Mouse (Mus musculus) T-helper 17 cell (primary cell): ENCODE data around the gene Gm13698.
"Not testable (repeated sequence)": the region's sequence is repeated elsewhere in the genome, so short reads cannot be mapped to it uniquely, and the experiment has no call there.

Experiments used
- in situ Hi-C, 2 experiments: fragments of 300-600 bp; cut with MboI, MseI; formaldehyde crosslinking; loops; 1 replicate in 1 of 2; 2 replicates in 1 of 2; pipeline ENCODE4 v1.15.1; 2025; ENCODE audit warnings: high pct_unique_total_duplicates in 2 of 2

Gene Gm13698

GRCm38 (mm10) chr2:83955393-83955792 is at the start of gene Gm13698:
Gm13698 (plus strand) TSS chr2:83955693.
- in situ Hi-C loops, result not testable (repeated sequence)

GRCm38 (mm10) chr2:83929478-83930088 is 25.9 kb upstream of the Gm13698 start:
- in situ Hi-C loops, result loop anchor here in 1 of 2 experiments (10.0 kb wide), 1 partner anchor 55 kb away; the partner anchor contains the start of gene Gm13697

- in situ Hi-C loops, result loop anchor here in 1 of 2 experiments (5.0 kb wide), 1 partner anchor 36 kb away; the partner anchor contains the start of gene Gm13694
Observed at GRCm38 (mm10) chr2:83940931-83941361, 14.5 kb upstream of the Gm13698 start, which contains the start of gene Zswim2. Zswim2 (minus strand) TSS chr2:83941228.

- in situ Hi-C loops, result loop anchor here in 1 of 2 experiments (5.0 kb wide), 1 partner anchor 36 kb away; the partner anchor contains the start of gene Gm13694
Observed at GRCm38 (mm10) chr2:83941378-83941777, 14.1 kb upstream of the Gm13698 start.

- in situ Hi-C loops, result loop anchor here in 1 of 2 experiments (5.0 kb wide), 1 partner anchor 36 kb away; the partner anchor contains the start of gene Gm13694
Observed at GRCm38 (mm10) chr2:83941792-83942191, 13.7 kb upstream of the Gm13698 start.

- in situ Hi-C loops, result loop anchor here (5.0 to 10.0 kb wide), 2 partner anchors 41 to 484 kb away; no protein-coding TSS in a partner anchor
Observed at GRCm38 (mm10) chr2:83961203-83961602, 5.7 kb downstream of the Gm13698 start, which contains the start of gene Gm13693. Gm13693 (plus strand) TSS chr2:83961503.

GRCm38 (mm10) chr2:83967013-83967412 is 11.5 kb downstream of the Gm13698 start, which contains the start of gene Gm13695:
Gm13695 (plus strand) TSS chr2:83967313.
- in situ Hi-C loops, result loop anchor here in 1 of 2 experiments (10.0 kb wide), 1 partner anchor 478 kb away; no protein-coding TSS in a partner anchor

GRCm38 (mm10) chr2:83972823-83973222 is 17.3 kb downstream of the Gm13698 start, which contains the start of gene Gm13696:
Gm13696 (plus strand) TSS chr2:83973123.
- in situ Hi-C loops, result loop anchor here in 1 of 2 experiments (10.0 kb wide), 1 partner anchor 158 kb away; the partner anchor contains the start of gene Fam171b

- in situ Hi-C loops, result loop anchor here (5.0 to 25.0 kb wide), 3 partner anchors 36 to 659 kb away; partner anchors contain the start of genes Fam171b (in 1 of the 2) and Zswim2 (in 1 of the 2)
Observed at GRCm38 (mm10) chr2:83978633-83979032, 23.1 kb downstream of the Gm13698 start, which contains the start of gene Gm13694. Gm13694 (plus strand) TSS chr2:83978933.

GRCm38 (mm10) chr2:83984443-83984842 is 28.9 kb downstream of the Gm13698 start, which contains the start of gene Gm13697:
Gm13697 (plus strand) TSS chr2:83984743.
- in situ Hi-C loops, result loop anchor here in 1 of 2 experiments (10.0 to 25.0 kb wide), 2 partner anchors 60 to 653 kb away; no protein-coding TSS in a partner anchor

GRCm38 (mm10) chr2:83990253-83990652 is 34.8 kb downstream of the Gm13698 start, which contains the start of gene Gm13691:
Gm13691 (plus strand) TSS chr2:83990553.
- in situ Hi-C loops, result loop anchor here (5.0 to 25.0 kb wide), 2 partner anchors 452 to 647 kb away; no protein-coding TSS in a partner anchor

- in situ Hi-C loops, result loop anchor here (5.0 to 25.0 kb wide), 2 partner anchors 449 to 644 kb away; no protein-coding TSS in a partner anchor
Observed at GRCm38 (mm10) chr2:83993639-83994255, 38.3 kb downstream of the Gm13698 start.

GRCm38 (mm10) chr2:83994526-83994925 is 39.0 kb downstream of the Gm13698 start:
- in situ Hi-C loops, result loop anchor here (5.0 to 25.0 kb wide), 2 partner anchors 448 to 643 kb away; no protein-coding TSS in a partner anchor
